Mouse (Mus musculus) olfactory bulb, adult 2 months (tissue): ENCODE data around the gene Bcas3. TPM values are rescaled to one million over a fixed set of nuclear protein-coding genes. Genes with fewer than 3 reads are reported as not detected.

Source experiments
- H3K27ac ChIP-seq: fragments of 200-500 bp; 2 replicates; pipeline ENCODE4 v1.5.1; 2012; ENCODE audit warnings: low read depth, low read length; ENCODE audit not compliant: insufficient read depth
- H3K4me1 ChIP-seq: fragments of 200-500 bp; 2 replicates; pipeline ENCODE4 v1.6.1; 2012; ENCODE audit warnings: low read length; ENCODE audit not compliant: control insufficient read depth, insufficient read depth
- H3K4me3 ChIP-seq: fragments of 200-500 bp; 2 replicates; pipeline ENCODE4 v1.5.1; 2012; ENCODE audit warnings: mild to moderate bottlenecking, low read depth, low read length, moderate library complexity; ENCODE audit not compliant: insufficient read depth
- CTCF ChIP-seq: fragments of 200-500 bp; IDR thresholded peaks from 2 replicates; pipeline ENCODE4 v1.5.1; 2012; ENCODE audit warnings: low read depth, mild to moderate bottlenecking, low read length, moderate library complexity; ENCODE audit not compliant: insufficient read depth
- POLR2A ChIP-seq: fragments of 200-500 bp; IDR thresholded peaks from 2 replicates; pipeline ENCODE4 v1.6.1; 2012; ENCODE audit warnings: mild to moderate bottlenecking, low read depth, low read length, moderate library complexity; ENCODE audit not compliant: insufficient read depth
- WGBS: fragments of 180-500 bp; shearing (Covaris S2); methylation state at CpG from one replicate; pipeline ENCODE4 v1.1.7; 2018; 5-methylcytosine and 5-hydroxymethylcytosine counted together
- polyA plus RNA-seq: library from polyadenylated mRNA; stranded (reverse); fragments of >200 nt; gene quantifications from 2 replicates; pipeline ENCODE4 v1.2.4, GENCODE M21; 2012; ENCODE audit warnings: low replicate concordance; ENCODE audit not compliant: missing spikeins, insufficient read depth, insufficient read length

Gene Bcas3
- polyA plus RNA-seq, 1 experiment: not detected

DNA sequence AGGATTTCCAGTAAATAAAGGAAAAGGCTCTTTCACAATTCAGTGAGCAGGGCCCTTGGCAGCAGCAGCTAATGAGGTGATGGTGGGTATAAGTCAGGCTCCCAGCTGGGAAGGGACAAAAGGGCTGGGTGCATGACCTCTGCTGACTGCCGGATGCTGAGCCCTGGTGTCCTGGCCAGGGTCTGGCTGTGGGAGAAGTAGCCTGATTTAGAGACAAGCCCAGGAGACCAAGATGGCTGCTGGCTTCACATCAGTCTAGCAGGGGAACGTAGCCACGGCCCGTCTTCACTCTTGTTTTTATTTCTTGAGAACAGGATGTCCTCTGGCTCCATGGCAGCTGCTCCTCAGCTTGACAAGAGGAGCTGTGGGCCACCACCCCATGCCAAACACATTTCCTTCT lies 493.5 kb downstream of the Bcas3 start:
- peaks cover 12% of the 10 kb centered on the region for H3K4me1 ChIP-seq
- TF ChIP-seq POLR2A (no peak), CTCF (no peak)
- 81% methylated on average over 4 of the region's 4 CpGs for WGBS
- H3K4me3 ChIP-seq: no peak overlapping the region
- H3K27ac ChIP-seq: no peak overlapping the region

DNA sequence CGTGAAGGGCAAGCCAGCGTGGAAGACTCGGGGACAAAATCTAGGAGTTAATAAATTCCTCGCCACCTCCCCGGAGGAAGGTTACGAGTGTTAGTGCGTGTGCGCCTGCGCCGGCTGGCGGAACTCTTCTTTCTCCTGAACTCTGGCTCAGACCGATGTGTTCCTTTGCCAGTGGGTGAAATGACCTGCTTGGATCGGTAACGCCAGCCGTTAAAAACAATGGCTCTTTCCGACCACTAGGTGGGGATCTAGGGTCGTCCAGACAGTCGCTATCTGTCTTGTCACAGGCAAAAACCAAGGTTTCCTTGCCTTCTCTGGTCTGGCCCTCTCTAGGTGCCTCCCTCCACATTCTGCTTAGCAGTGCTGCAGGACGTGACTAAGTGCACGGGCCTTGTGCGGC lies 496.1 kb downstream of the Bcas3 start:
- TF ChIP-seq CTCF (peak; percentile 51; the same call in 1 of the 2 replicates), POLR2A (no peak)
- Histone ChIP-seq H3K4me3 (no peak overlapping the region; the same call in 1 of the 2 replicates), H3K27ac (no peak overlapping the region), H3K4me1 (peaks cover 3% of the 10 kb centered on the region; the same call in 1 of the 2 replicates)
- WGBS: 9% methylated on average over 21 of the region's 21 CpGs

- Histone ChIP-seq H3K4me1 (no peaks in the 10 kb centered on the region), H3K27ac (no peak within 1 kb of the TSS), H3K4me3 (no peak within 1 kb of the TSS)
- TF ChIP-seq POLR2A (no peak), CTCF (no peak)
- WGBS: 93% methylated on average over 6 of the region's 6 CpGs
Measured at GRCm38 (mm10) chr11:85850233-85850632, 497.3 kb downstream of the Bcas3 start, which contains the start of gene Gm11444. Gene Gm11444, minus strand, starts transcription at chr11:85850333.

DNA sequence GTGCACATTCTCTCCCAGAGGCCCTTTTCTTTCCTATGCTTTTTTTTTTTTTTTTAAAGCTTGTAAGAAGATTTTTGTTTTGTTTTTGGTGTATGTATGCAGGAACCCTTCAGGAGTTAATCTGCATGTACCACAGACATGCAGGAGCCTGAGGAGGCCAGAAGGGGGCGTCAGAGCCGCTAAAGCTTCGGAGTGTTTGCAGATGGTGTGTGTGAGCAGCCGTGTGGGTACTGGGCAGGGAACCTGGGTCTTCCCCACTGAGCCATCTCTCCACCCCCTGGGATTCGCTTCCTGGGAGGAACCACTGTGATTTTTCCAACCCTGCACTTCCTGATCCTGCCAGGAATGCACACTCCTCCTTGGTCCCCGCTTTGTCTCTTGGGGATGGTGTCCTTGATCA lies 497.8 kb downstream of the Bcas3 start:
- no peak overlapping the region for H3K4me3 ChIP-seq
- WGBS: 44% methylated on average over 6 of the region's 6 CpGs
- H3K4me1 ChIP-seq: no peaks in the 10 kb centered on the region
- TF ChIP-seq CTCF (no peak), POLR2A (no peak)
- no peak overlapping the region for H3K27ac ChIP-seq

- H3K4me1 ChIP-seq: no peaks in the 10 kb centered on the region
- TF ChIP-seq POLR2A: no peak
- no peak for TF ChIP-seq CTCF
- no peak overlapping the region for H3K27ac ChIP-seq
- no peak overlapping the region for H3K4me3 ChIP-seq
- 25% methylated on average over 6 of the region's 6 CpGs for WGBS
Measured at GRCm38 (mm10) chr11:85857997-85858698, 505.2 kb downstream of the Bcas3 start.

GRCm38 (mm10) chr11:85864363-85864762 lies 511.4 kb downstream of the Bcas3 start:
- WGBS: 44% methylated on average over 7 of the region's 7 CpGs
- no peaks in the 10 kb centered on the region for H3K4me1 ChIP-seq
- TF ChIP-seq CTCF (no peak), POLR2A (no peak)
- no peak overlapping the region for H3K27ac ChIP-seq
- H3K4me3 ChIP-seq: no peak overlapping the region

Other genes starting within 250 kb of the Bcas3 start
- gene Usp32, start 213.0 kb upstream of the Bcas3 start, polyA plus RNA-seq: not detected in 2 replicates
- not detected in 2 replicates for gene 1700125H20Rik, start 182.8 kb upstream of the Bcas3 start, polyA plus RNA-seq
- gene Appbp2, start 118.0 kb upstream of the Bcas3 start, polyA plus RNA-seq: not detected in 2 replicates
- not detected in 2 replicates for gene Ppm1d, start 41.9 kb upstream of the Bcas3 start, polyA plus RNA-seq